Mouse (Mus musculus): ENCODE measurements around the gene Itgb3. TPM values are rescaled to one million over a fixed set of nuclear protein-coding genes. Genes with fewer than 3 reads are reported as not detected.

Gene Itgb3
- polyA plus RNA-seq, 1 experiment from 2014 or later = 0.24 TPM

- DNase-seq (ENCODE audit: low spot score) (peak; percentile 88), ATAC-seq (peak; percentile 68)
- no peak overlapping the region for H3K4me2 ChIP-seq (ENCODE audit: low read length)
- no peaks in the 10 kb centered on the region for H3K4me1 ChIP-seq (ENCODE audit: control insufficient read depth, insufficient read depth, low read length)
- H3K36me3 ChIP-seq (ENCODE audit: control insufficient read depth, insufficient read depth, low read length) = no peaks in the 10 kb centered on the region
- H3K9ac ChIP-seq (ENCODE audit: low read length) = no peak overlapping the region
- H3K4me3 ChIP-seq (ENCODE audit: low read depth, low read length) = no peak overlapping the region
- no peaks in the 10 kb centered on the region for H3K9me3 ChIP-seq (replicated peaks; ENCODE audit: control insufficient read depth, low read length)
- H3K27ac ChIP-seq (ENCODE audit: low read depth, low read length) = no peak overlapping the region
- 5% methylated on average over 8 of the region's 8 CpGs for WGBS
- H3K27me3 ChIP-seq (replicated peaks; ENCODE audit: control insufficient read depth, insufficient read depth, low read length) = no peaks in the 10 kb centered on the region
Observed at GRCm38 (mm10) chr11:104590148-104590547, 17.7 kb upstream of the Itgb3 start.

GRCm38 (mm10) chr11:104592066-104592835 lies 15.5 kb upstream of the Itgb3 start:
- H3K27me3 ChIP-seq (replicated peaks; ENCODE audit: control insufficient read depth, insufficient read depth, low read length) = no peaks in the 10 kb centered on the region
- H3K36me3 ChIP-seq (ENCODE audit: control insufficient read depth, insufficient read depth, low read length) = no peaks in the 10 kb centered on the region
- no peaks in the 10 kb centered on the region for H3K9me3 ChIP-seq (replicated peaks; ENCODE audit: control insufficient read depth, low read length)
- ATAC-seq = no peak
- H3K4me2 ChIP-seq (ENCODE audit: low read length) = no peak overlapping the region
- no peak overlapping the region for H3K9ac ChIP-seq (ENCODE audit: low read length)
- WGBS = 80% methylated on average over 13 of the region's 13 CpGs
- no peak overlapping the region for H3K4me3 ChIP-seq (ENCODE audit: low read depth, low read length)
- DNase-seq (ENCODE audit: low spot score) = no peak
- no peaks in the 10 kb centered on the region for H3K4me1 ChIP-seq (ENCODE audit: control insufficient read depth, insufficient read depth, low read length)
- no peak overlapping the region for H3K27ac ChIP-seq (ENCODE audit: low read depth, low read length)

DNA sequence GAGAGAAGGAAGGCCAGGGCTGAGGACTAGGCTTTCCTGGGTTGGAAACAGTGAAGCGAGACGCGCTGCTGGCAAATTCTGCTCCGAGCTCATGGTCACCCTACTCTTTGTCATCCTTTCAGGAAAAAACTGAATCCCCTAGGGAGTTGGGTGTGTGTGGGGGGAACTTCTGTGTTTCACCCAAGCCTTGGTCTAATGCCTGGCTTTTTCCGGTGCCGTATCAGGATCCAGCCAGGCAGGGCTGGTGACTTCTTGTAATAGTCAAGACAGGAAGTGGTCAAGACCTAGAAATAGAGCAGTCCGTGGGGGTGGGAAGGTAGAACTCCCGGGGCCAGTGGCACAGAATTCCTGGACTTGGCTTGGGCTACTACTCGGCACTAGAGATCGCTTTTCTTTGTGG lies 11.4 kb upstream of the Itgb3 start:
- Histone ChIP-seq H3K36me3 (ENCODE audit: control insufficient read depth, insufficient read depth, low read length) (no peaks in the 10 kb centered on the region), H3K4me3 (ENCODE audit: low read depth, low read length) (no peak overlapping the region), H3K27me3 (replicated peaks; ENCODE audit: control insufficient read depth, insufficient read depth, low read length) (no peaks in the 10 kb centered on the region), H3K9me3 (replicated peaks; ENCODE audit: control insufficient read depth, low read length) (no peaks in the 10 kb centered on the region), H3K4me2 (ENCODE audit: low read length) (no peak overlapping the region), H3K4me1 (ENCODE audit: control insufficient read depth, insufficient read depth, low read length) (no peaks in the 10 kb centered on the region), H3K27ac (ENCODE audit: low read depth, low read length) (no peak overlapping the region), H3K9ac (ENCODE audit: low read length) (no peak overlapping the region)
- ATAC-seq = no peak
- no peak for DNase-seq (ENCODE audit: low spot score)
- WGBS = 89% methylated on average over 10 of the region's 10 CpGs

- ATAC-seq (no peak), DNase-seq (ENCODE audit: low spot score) (no peak)
- Histone ChIP-seq H3K27me3 (replicated peaks; ENCODE audit: control insufficient read depth, insufficient read depth, low read length) (no peaks in the 10 kb centered on the region), H3K4me2 (ENCODE audit: low read length) (no peak overlapping the region), H3K9me3 (replicated peaks; ENCODE audit: control insufficient read depth, low read length) (no peaks in the 10 kb centered on the region), H3K27ac (ENCODE audit: low read depth, low read length) (no peak overlapping the region), H3K36me3 (ENCODE audit: control insufficient read depth, insufficient read depth, low read length) (no peaks in the 10 kb centered on the region), H3K4me3 (ENCODE audit: low read depth, low read length) (no peak overlapping the region), H3K4me1 (ENCODE audit: control insufficient read depth, insufficient read depth, low read length) (no peaks in the 10 kb centered on the region), H3K9ac (ENCODE audit: low read length) (no peak overlapping the region)
- WGBS = 86% methylated on average over 13 of the region's 13 CpGs
Observed at GRCm38 (mm10) chr11:104599265-104599945, 8.4 kb upstream of the Itgb3 start.

- no peaks in the 10 kb centered on the region for H3K4me1 ChIP-seq (ENCODE audit: control insufficient read depth, insufficient read depth, low read length)
- WGBS = 51% methylated on average over 4 of the region's 4 CpGs
- no peak for ATAC-seq
Observed at GRCm38 (mm10) chr11:104600675-104601074, 7.1 kb upstream of the Itgb3 start.

DNA sequence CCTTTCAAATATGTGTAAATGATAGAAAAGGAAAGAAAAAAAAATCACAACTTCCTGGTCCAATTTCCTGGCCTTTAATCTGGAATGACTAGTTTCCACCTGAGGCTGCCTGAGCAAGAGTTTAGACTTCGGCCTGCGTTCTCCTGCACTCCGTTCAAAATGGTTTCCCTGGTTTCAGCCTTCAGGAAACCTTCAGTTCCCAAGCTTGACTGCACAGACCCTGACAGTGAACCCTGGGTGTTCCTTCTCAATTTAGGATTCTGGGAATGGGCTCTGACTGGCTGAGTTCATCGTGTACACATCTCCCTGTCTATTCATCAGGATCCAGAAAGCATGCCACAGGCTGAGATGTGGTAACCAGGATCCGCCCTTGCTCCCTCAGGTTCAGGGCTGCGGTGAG lies 3.6 kb upstream of the Itgb3 start:
- Histone ChIP-seq H3K27me3 (replicated peaks; ENCODE audit: control insufficient read depth, insufficient read depth, low read length) (peaks cover 13% of the 10 kb centered on the region), H3K27ac (ENCODE audit: low read depth, low read length) (no peak overlapping the region), H3K9ac (ENCODE audit: low read length) (no peak overlapping the region), H3K4me1 (ENCODE audit: control insufficient read depth, insufficient read depth, low read length) (peaks cover 4% of the 10 kb centered on the region; the same call in 1 of the 2 replicates), H3K4me2 (ENCODE audit: low read length) (no peak overlapping the region), H3K36me3 (ENCODE audit: control insufficient read depth, insufficient read depth, low read length) (no peaks in the 10 kb centered on the region), H3K9me3 (replicated peaks; ENCODE audit: control insufficient read depth, low read length) (no peaks in the 10 kb centered on the region), H3K4me3 (ENCODE audit: low read depth, low read length) (no peak overlapping the region)
- WGBS = 50% methylated on average over 6 of the region's 6 CpGs
- DNase-seq (ENCODE audit: low spot score) = no peak
- no peak for ATAC-seq

More at GRCm38 (mm10) chr11:104600675-104601074, 7.1 kb upstream of the Itgb3 start:
- H3K9me3 ChIP-seq (replicated peaks; ENCODE audit: control insufficient read depth, low read length) = no peaks in the 10 kb centered on the region
- H3K4me2 ChIP-seq (ENCODE audit: low read length) = no peak overlapping the region
- no peak overlapping the region for H3K9ac ChIP-seq (ENCODE audit: low read length)
- no peak for DNase-seq (ENCODE audit: low spot score)
- H3K4me3 ChIP-seq (ENCODE audit: low read depth, low read length) = no peak overlapping the region
- no peaks in the 10 kb centered on the region for H3K36me3 ChIP-seq (ENCODE audit: control insufficient read depth, insufficient read depth, low read length)
- H3K27me3 ChIP-seq (replicated peaks; ENCODE audit: control insufficient read depth, insufficient read depth, low read length) = no peaks in the 10 kb centered on the region
- H3K27ac ChIP-seq (ENCODE audit: low read depth, low read length) = no peak overlapping the region

DNA sequence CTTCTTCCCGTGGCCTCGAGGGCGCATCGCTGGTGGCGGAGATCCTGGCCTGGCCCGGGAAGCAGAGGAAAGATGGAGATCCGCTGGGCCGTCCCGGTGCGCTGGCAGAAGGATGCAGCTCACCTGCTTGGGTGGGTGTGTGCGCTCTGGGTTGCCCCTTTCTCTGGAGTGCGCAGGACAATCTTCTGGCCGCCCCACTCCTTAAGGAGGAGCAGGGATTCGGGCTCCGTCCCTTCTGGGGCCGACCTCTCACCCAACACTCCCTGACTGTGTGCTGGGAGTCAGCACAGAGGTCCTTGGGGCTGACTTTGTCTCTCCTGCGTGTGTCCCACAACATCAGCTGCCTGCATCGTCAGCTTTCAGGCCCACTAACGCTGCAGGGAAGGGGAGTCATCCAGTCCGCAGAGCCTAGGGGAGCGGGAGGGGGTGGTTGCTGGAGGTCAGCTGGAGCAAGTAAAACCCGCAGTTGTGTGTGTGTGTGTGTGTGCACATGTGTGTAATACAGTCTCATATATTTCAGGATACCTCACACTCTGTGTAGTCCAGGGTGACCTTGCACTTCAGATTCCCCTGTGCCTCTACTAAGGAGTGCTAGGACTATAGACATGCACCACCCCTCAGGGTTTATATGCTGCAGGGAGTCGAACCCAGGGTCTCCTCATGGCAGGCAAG lies 585 bp downstream of the Itgb3 start:
- H3K27me3 ChIP-seq (replicated peaks; ENCODE audit: control insufficient read depth, insufficient read depth, low read length) = peaks cover 19% of the 10 kb centered on the region
- peak overlapping the region; percentile 44 for H3K4me3 ChIP-seq (ENCODE audit: low read depth, low read length)
- no peaks in the 10 kb centered on the region for H3K9me3 ChIP-seq (replicated peaks; ENCODE audit: control insufficient read depth, low read length)
- DNase-seq (ENCODE audit: low spot score) (no peak), ATAC-seq (no peak; the same call in 1 of the 2 replicates)
- H3K9ac ChIP-seq (ENCODE audit: low read length) = peak overlapping the region; percentile 58
- peak overlapping the region; percentile 70 for H3K4me2 ChIP-seq (ENCODE audit: low read length)
- no peak overlapping the region for H3K27ac ChIP-seq (ENCODE audit: low read depth, low read length)
- WGBS = 3% methylated on average over 21 of the region's 23 CpGs
- H3K36me3 ChIP-seq (ENCODE audit: control insufficient read depth, insufficient read depth, low read length) = no peaks in the 10 kb centered on the region
- peaks cover 4% of the 10 kb centered on the region; the same call in 1 of the 2 replicates for H3K4me1 ChIP-seq (ENCODE audit: control insufficient read depth, insufficient read depth, low read length)

DNA sequence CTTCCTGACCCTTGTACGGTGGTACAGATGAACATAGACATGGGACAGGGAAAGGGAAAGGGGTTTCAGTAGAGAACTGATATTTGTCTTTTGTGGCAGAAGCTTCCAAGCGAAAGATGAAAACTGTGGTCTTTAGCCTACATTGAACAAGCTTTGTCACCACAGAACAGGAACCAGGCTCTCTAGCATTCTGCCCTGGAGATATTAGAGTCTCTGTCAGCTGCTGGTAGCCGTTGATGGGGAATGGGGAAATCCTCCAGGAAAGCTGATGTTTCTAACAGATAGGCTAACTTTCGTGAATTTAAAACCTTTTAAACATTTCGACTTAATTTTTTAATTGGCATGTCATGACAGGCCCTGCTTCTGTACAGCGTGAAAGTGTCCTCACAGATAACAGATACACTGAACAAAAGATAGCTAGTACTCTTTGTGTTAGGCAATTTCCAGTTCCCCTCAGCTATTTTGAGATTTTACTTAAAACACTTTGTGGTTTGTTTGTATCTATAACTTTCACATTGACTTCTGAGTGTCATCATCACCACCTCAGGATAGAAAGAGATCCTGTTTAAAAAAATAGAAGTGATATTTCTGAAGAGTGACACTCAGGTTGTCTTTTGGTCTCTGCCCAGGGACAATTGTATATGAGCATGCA lies 1.4 kb downstream of the Itgb3 start:
- 0 out of 2 replicates have a peak overlapping the region, but pooled peaks have one; percentile 13 for H3K9ac ChIP-seq (ENCODE audit: low read length)
- H3K36me3 ChIP-seq (ENCODE audit: control insufficient read depth, insufficient read depth, low read length) = no peaks in the 10 kb centered on the region
- 69% methylated on average over 6 of the region's 6 CpGs for WGBS
- ATAC-seq = no peak
- no peak overlapping the region for H3K4me2 ChIP-seq (ENCODE audit: low read length)
- no peak overlapping the region for H3K4me3 ChIP-seq (ENCODE audit: low read depth, low read length)
- H3K27me3 ChIP-seq (replicated peaks; ENCODE audit: control insufficient read depth, insufficient read depth, low read length) = peaks cover 19% of the 10 kb centered on the region
- no peak overlapping the region for H3K27ac ChIP-seq (ENCODE audit: low read depth, low read length)
- DNase-seq (ENCODE audit: low spot score) = no peak
- H3K4me1 ChIP-seq (ENCODE audit: control insufficient read depth, insufficient read depth, low read length) = peaks cover 4% of the 10 kb centered on the region; the same call in 1 of the 2 replicates
- H3K9me3 ChIP-seq (replicated peaks; ENCODE audit: control insufficient read depth, low read length) = no peaks in the 10 kb centered on the region

All from forebrain, embryonic 14.5 days (tissue).